Mouse (Mus musculus): Measurements from ENCODE around the gene Ltc4s. TPM values are rescaled to one million over a fixed set of nuclear protein-coding genes. Genes with fewer than 3 reads are reported as not detected.
A peak's percentile ranks its signal among the peaks of the same experiment; 100 is the strongest.

Gene Ltc4s
- polyA plus RNA-seq, 1 experiment from 2014 or later: 1.6 TPM

DNA sequence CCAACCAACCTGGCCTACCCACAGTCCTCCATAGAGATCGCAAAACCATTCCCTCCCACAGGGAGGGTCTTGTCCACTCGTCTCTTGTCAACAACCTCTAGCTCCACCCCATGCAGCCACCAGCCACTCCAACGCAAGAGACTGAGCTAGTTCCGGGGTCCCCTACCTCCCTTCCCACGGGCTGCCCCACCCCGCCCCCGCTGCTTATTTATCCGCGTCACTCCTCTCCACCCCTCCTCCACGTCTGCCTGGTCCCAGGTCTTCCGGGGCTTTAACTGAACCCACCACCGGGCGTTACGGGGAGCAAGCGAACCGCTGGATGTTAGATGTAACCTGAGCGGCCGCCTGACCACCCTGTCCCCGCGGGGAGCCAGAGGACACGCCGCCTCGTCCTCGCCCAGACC is 28.3 kb downstream of the Ltc4s start:
- Histone ChIP-seq H3K9me3 (ENCODE audit: control insufficient read depth, low read length) (no peaks in the 10 kb centered on the region), H3K36me3 (ENCODE audit: control insufficient read depth, insufficient read depth) (peaks cover 10% of the 10 kb centered on the region; the same call in 1 of the 2 replicates), H3K4me1 (replicated peaks; ENCODE audit: control insufficient read depth, insufficient read depth, low read length) (peaks cover 19% of the 10 kb centered on the region), H3K27ac (ENCODE audit: low read length) (peak overlapping the region; percentile 96), H3K4me3 (replicated peaks; ENCODE audit: low read length) (peak overlapping the region; percentile 94), H3K9ac (replicated peaks; ENCODE audit: low read depth, low read length) (peak overlapping the region; percentile 90), H3K27me3 (replicated peaks; ENCODE audit: control insufficient read depth, insufficient read depth, low read length) (no peaks in the 10 kb centered on the region), H3K4me2 (ENCODE audit: low read length) (peak overlapping the region; percentile 58)
- ATAC-seq: peak; percentile 96
- 0% methylated on average over 24 of the region's 24 CpGs for WGBS

DNA sequence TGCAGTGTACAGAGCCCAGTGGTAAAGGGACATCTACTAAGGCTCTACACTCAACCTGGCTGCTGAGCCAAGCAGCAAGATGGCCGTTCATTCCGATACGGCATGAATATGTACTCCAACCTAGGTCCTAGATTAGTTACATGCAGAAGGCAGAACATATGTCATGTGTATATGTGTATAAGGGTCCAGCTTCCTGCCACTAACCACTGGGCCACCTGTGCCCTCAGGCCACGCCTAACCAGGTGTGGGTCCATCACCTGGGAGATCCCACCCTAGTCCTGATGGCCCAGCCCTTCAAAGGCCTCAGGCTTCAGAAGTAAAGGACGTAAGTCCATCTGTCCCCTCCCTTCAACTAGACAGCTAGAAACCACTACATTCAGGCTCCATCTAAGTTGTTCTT is 30.4 kb downstream of the Ltc4s start:
- Histone ChIP-seq H3K4me3 (replicated peaks; ENCODE audit: low read length) (no peak overlapping the region), H3K27ac (ENCODE audit: low read length) (no peak overlapping the region), H3K27me3 (replicated peaks; ENCODE audit: control insufficient read depth, insufficient read depth, low read length) (no peaks in the 10 kb centered on the region), H3K9me3 (ENCODE audit: control insufficient read depth, low read length) (no peaks in the 10 kb centered on the region), H3K36me3 (ENCODE audit: control insufficient read depth, insufficient read depth) (peaks cover 22% of the 10 kb centered on the region), H3K4me2 (ENCODE audit: low read length) (no peak overlapping the region), H3K4me1 (replicated peaks; ENCODE audit: control insufficient read depth, insufficient read depth, low read length) (peaks cover 19% of the 10 kb centered on the region), H3K9ac (replicated peaks; ENCODE audit: low read depth, low read length) (no peak overlapping the region)
- 92% methylated on average over 5 of the region's 5 CpGs for WGBS
- no peak for ATAC-seq

DNA sequence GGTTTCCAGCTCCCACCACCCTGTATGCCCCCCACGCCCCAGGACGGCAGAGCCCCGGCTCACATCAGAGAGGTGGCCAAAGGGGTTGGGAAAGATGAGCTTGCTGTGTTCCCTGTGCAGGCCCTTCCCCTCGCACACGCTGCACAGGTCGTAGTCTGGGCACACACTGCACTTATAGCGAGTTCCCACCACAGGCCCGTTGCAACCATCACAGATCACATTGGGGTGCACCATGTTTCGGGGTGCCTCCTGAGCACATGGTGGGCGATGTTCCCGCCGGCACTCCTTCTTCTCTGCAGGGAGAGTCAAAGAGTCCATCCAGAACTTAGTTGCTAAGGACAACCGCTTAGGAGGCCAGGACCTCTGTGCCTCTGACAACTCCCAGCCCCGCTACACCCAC is 31.1 kb downstream of the Ltc4s start:
- no peak for ATAC-seq
- H3K9ac ChIP-seq (replicated peaks; ENCODE audit: low read depth, low read length): no peak overlapping the region
- 97% methylated on average over 14 of the region's 14 CpGs for WGBS
- no peak overlapping the region for H3K4me2 ChIP-seq (ENCODE audit: low read length)
- no peaks in the 10 kb centered on the region for H3K9me3 ChIP-seq (ENCODE audit: control insufficient read depth, low read length)
- no peak overlapping the region for H3K27ac ChIP-seq (ENCODE audit: low read length)
- no peaks in the 10 kb centered on the region for H3K27me3 ChIP-seq (replicated peaks; ENCODE audit: control insufficient read depth, insufficient read depth, low read length)
- peaks cover 19% of the 10 kb centered on the region for H3K4me1 ChIP-seq (replicated peaks; ENCODE audit: control insufficient read depth, insufficient read depth, low read length)
- peaks cover 23% of the 10 kb centered on the region for H3K36me3 ChIP-seq (ENCODE audit: control insufficient read depth, insufficient read depth)
- H3K4me3 ChIP-seq (replicated peaks; ENCODE audit: low read length): no peak overlapping the region

- 93% methylated on average over 2 of the region's 2 CpGs for WGBS
- Histone ChIP-seq H3K36me3 (ENCODE audit: control insufficient read depth, insufficient read depth) (peaks cover 36% of the 10 kb centered on the region), H3K9me3 (ENCODE audit: control insufficient read depth, low read length) (no peaks in the 10 kb centered on the region)
Measured at GRCm38 (mm10) chr11:50206037-50206436, 32.4 kb downstream of the Ltc4s start.

GRCm38 (mm10) chr11:50205434-50205833 is 33.0 kb downstream of the Ltc4s start:
- ATAC-seq: no peak
- WGBS: 85% methylated on average over 3 of the region's 3 CpGs
- H3K9me3 ChIP-seq (ENCODE audit: control insufficient read depth, low read length): no peaks in the 10 kb centered on the region
- H3K36me3 ChIP-seq (ENCODE audit: control insufficient read depth, insufficient read depth): peaks cover 42% of the 10 kb centered on the region
- H3K9ac ChIP-seq (replicated peaks; ENCODE audit: low read depth, low read length): no peak overlapping the region
- H3K27ac ChIP-seq (ENCODE audit: low read length): no peak overlapping the region
- no peak overlapping the region for H3K4me3 ChIP-seq (replicated peaks; ENCODE audit: low read length)
- H3K27me3 ChIP-seq (replicated peaks; ENCODE audit: control insufficient read depth, insufficient read depth, low read length): no peaks in the 10 kb centered on the region
- peaks cover 10% of the 10 kb centered on the region for H3K4me1 ChIP-seq (replicated peaks; ENCODE audit: control insufficient read depth, insufficient read depth, low read length)
- no peak overlapping the region for H3K4me2 ChIP-seq (ENCODE audit: low read length)

More at GRCm38 (mm10) chr11:50206037-50206436, 32.4 kb downstream of the Ltc4s start:
- H3K4me1 ChIP-seq (replicated peaks; ENCODE audit: control insufficient read depth, insufficient read depth, low read length): peaks cover 14% of the 10 kb centered on the region
- no peaks in the 10 kb centered on the region for H3K27me3 ChIP-seq (replicated peaks; ENCODE audit: control insufficient read depth, insufficient read depth, low read length)
- H3K9ac ChIP-seq (replicated peaks; ENCODE audit: low read depth, low read length): no peak overlapping the region
- H3K27ac ChIP-seq (ENCODE audit: low read length): no peak overlapping the region
- ATAC-seq: no peak
- H3K4me2 ChIP-seq (ENCODE audit: low read length): no peak overlapping the region
- no peak overlapping the region for H3K4me3 ChIP-seq (replicated peaks; ENCODE audit: low read length)

- 94% methylated on average over 9 of the region's 9 CpGs for WGBS
- Histone ChIP-seq H3K36me3 (ENCODE audit: control insufficient read depth, insufficient read depth) (peaks cover 51% of the 10 kb centered on the region), H3K27ac (ENCODE audit: low read length) (no peak overlapping the region), H3K9ac (replicated peaks; ENCODE audit: low read depth, low read length) (no peak overlapping the region), H3K4me3 (replicated peaks; ENCODE audit: low read length) (no peak overlapping the region), H3K27me3 (replicated peaks; ENCODE audit: control insufficient read depth, insufficient read depth, low read length) (no peaks in the 10 kb centered on the region), H3K4me1 (replicated peaks; ENCODE audit: control insufficient read depth, insufficient read depth, low read length) (no peaks in the 10 kb centered on the region), H3K9me3 (ENCODE audit: control insufficient read depth, low read length) (no peaks in the 10 kb centered on the region), H3K4me2 (ENCODE audit: low read length) (no peak overlapping the region)
- ATAC-seq: no peak
Measured at GRCm38 (mm10) chr11:50203302-50203827, 35.1 kb downstream of the Ltc4s start.

DNA sequence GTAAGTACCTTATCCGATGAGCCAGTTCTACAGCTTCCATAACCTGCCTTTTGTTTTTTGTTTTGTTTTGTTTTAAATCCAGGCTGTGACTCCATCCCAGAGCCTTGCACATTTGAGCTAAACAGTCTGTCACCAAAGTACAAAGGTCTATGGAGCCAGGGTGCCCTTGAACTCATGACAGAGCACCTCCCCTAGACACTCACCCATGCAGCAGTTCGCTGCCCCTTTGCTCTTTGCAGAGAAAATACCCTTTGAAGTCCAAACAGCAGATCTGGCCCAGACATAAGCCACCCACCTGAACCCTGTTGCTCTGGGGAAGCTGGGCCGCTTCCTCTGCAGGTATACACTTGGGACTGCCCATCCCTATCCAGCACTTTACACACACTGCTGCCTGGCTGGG is 36.8 kb downstream of the Ltc4s start:
- no peaks in the 10 kb centered on the region for H3K27me3 ChIP-seq (replicated peaks; ENCODE audit: control insufficient read depth, insufficient read depth, low read length)
- H3K4me2 ChIP-seq (ENCODE audit: low read length): no peak overlapping the region
- WGBS: 92% methylated on average over 3 of the region's 3 CpGs
- ATAC-seq: no peak
- no peak overlapping the region for H3K9ac ChIP-seq (replicated peaks; ENCODE audit: low read depth, low read length)
- H3K4me3 ChIP-seq (replicated peaks; ENCODE audit: low read length): no peak overlapping the region
- peaks cover 50% of the 10 kb centered on the region for H3K36me3 ChIP-seq (ENCODE audit: control insufficient read depth, insufficient read depth)
- H3K27ac ChIP-seq (ENCODE audit: low read length): no peak overlapping the region
- H3K4me1 ChIP-seq (replicated peaks; ENCODE audit: control insufficient read depth, insufficient read depth, low read length): no peaks in the 10 kb centered on the region
- no peaks in the 10 kb centered on the region for H3K9me3 ChIP-seq (ENCODE audit: control insufficient read depth, low read length)

- H3K36me3 ChIP-seq (ENCODE audit: control insufficient read depth, insufficient read depth): peaks cover 45% of the 10 kb centered on the region
- H3K4me2 ChIP-seq (ENCODE audit: low read length): no peak overlapping the region
- no peak for ATAC-seq
- H3K9ac ChIP-seq (replicated peaks; ENCODE audit: low read depth, low read length): no peak overlapping the region
- no peaks in the 10 kb centered on the region for H3K4me1 ChIP-seq (replicated peaks; ENCODE audit: control insufficient read depth, insufficient read depth, low read length)
- H3K9me3 ChIP-seq (ENCODE audit: control insufficient read depth, low read length): no peaks in the 10 kb centered on the region
- H3K4me3 ChIP-seq (replicated peaks; ENCODE audit: low read length): no peak overlapping the region
- no peak overlapping the region for H3K27ac ChIP-seq (ENCODE audit: low read length)
- WGBS: 86% methylated on average over 8 of the region's 8 CpGs
- no peaks in the 10 kb centered on the region for H3K27me3 ChIP-seq (replicated peaks; ENCODE audit: control insufficient read depth, insufficient read depth, low read length)
Measured at GRCm38 (mm10) chr11:50200613-50201012, 37.8 kb downstream of the Ltc4s start.

DNA sequence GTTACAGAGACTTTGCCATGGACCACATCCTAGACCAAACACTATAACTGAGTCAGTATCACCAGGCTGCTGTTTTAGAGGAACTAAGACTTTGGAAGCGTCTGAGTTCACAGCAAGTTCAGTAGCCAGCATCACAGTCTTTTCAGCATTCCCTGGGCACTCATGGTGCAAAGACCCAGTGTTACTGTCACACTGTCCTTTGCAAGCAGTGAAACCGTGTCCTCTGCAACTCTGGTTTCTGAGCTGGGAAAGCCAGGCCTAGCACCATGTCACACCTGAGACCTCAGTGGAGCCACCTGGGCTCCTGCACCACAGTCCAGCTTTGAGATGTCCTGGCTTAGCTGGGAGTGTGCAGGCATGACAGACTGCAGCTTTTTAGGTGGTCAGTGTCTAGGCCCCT is 39.5 kb downstream of the Ltc4s start:
- ATAC-seq: no peak
- Histone ChIP-seq H3K4me1 (replicated peaks; ENCODE audit: control insufficient read depth, insufficient read depth, low read length) (no peaks in the 10 kb centered on the region), H3K9me3 (ENCODE audit: control insufficient read depth, low read length) (no peaks in the 10 kb centered on the region), H3K36me3 (ENCODE audit: control insufficient read depth, insufficient read depth) (peaks cover 35% of the 10 kb centered on the region), H3K4me2 (ENCODE audit: low read length) (no peak overlapping the region), H3K27ac (ENCODE audit: low read length) (no peak overlapping the region), H3K4me3 (replicated peaks; ENCODE audit: low read length) (no peak overlapping the region), H3K27me3 (replicated peaks; ENCODE audit: control insufficient read depth, insufficient read depth, low read length) (no peaks in the 10 kb centered on the region), H3K9ac (replicated peaks; ENCODE audit: low read depth, low read length) (no peak overlapping the region)
- WGBS: 83% methylated on average over 2 of the region's 2 CpGs
